Mouse (Mus musculus) hindbrain, embryonic 16.5 days (tissue): Measurements from ENCODE around the gene Gpr4. TPM values are rescaled to one million over a fixed set of nuclear protein-coding genes. Genes with fewer than 3 reads are reported as not detected.

Experiments
- ATAC-seq: fragments of 200-750 bp; cut with Nextera tagmentation; 2 replicates; pipeline ENCODE4 v1.8.0; 2017; ENCODE audit warnings: moderate TSS enrichment, moderate library complexity
- H3K27ac ChIP-seq: fragments of 300-500 bp; sonication (generic); 2 replicates; pipeline ENCODE4 v1.5.1; 2014; ENCODE audit warnings: low read depth, mild to moderate bottlenecking, control low read depth, low read length, moderate library complexity
- H3K27me3 ChIP-seq: fragments of 300-500 bp; sonication (generic); replicated peaks from 2 replicates; pipeline ENCODE4 v1.6.1; 2014; ENCODE audit warnings: low read length; ENCODE audit not compliant: control insufficient read depth, insufficient read depth
- H3K36me3 ChIP-seq: fragments of 300-500 bp; sonication (generic); 2 replicates; pipeline ENCODE4 v1.6.1; 2014; ENCODE audit warnings: mild to moderate bottlenecking, low read length, moderate library complexity, mixed read lengths; ENCODE audit not compliant: control insufficient read depth, insufficient read depth
- H3K4me1 ChIP-seq: fragments of 300-500 bp; sonication (generic); 2 replicates; pipeline ENCODE4 v1.6.1; 2014; ENCODE audit warnings: low read depth, low read length; ENCODE audit not compliant: control insufficient read depth, insufficient read depth
- H3K4me2 ChIP-seq: fragments of 300-500 bp; sonication (generic); 2 replicates; pipeline ENCODE4 v1.6.1; 2014; ENCODE audit warnings: mild to moderate bottlenecking, low read length, control low read depth, moderate library complexity
- H3K4me3 ChIP-seq: fragments of 300-500 bp; sonication (generic); 2 replicates; pipeline ENCODE4 v1.5.1; 2014; ENCODE audit warnings: mild to moderate bottlenecking, low read length, control low read depth, moderate library complexity
- H3K9ac ChIP-seq: fragments of 300-500 bp; sonication (generic); 2 replicates; pipeline ENCODE4 v1.6.1; 2014; ENCODE audit warnings: low read depth, mild to moderate bottlenecking, control low read depth, low read length, moderate library complexity
- H3K9me3 ChIP-seq: fragments of 300-500 bp; sonication (generic); 2 replicates; pipeline ENCODE4 v1.6.1; 2014; ENCODE audit warnings: mild to moderate bottlenecking, low read length, moderate library complexity; ENCODE audit not compliant: control insufficient read depth
- WGBS: fragments of 180-500 bp; shearing (Covaris S2); extraction: QIAGEN DNeasy Blood & Tissue Kit; methylation state at CpG from one replicate; pipeline ENCODE4 v1.1.7; 2014; 5-methylcytosine and 5-hydroxymethylcytosine counted together
- polyA plus RNA-seq: library from polyadenylated mRNA; unstranded; fragments of >200 nt; fragmentation: Nextera tagmentation; extraction: Ambion mirVana; gene quantifications from 2 replicates; pipeline ENCODE4 v1.2.1, GENCODE M21; 2015

Gene Gpr4
- polyA plus RNA-seq, 1 experiment from 2014 or later, result 3.1 TPM

- Histone ChIP-seq H3K9me3 (no peaks in the 10 kb centered on the region), H3K27me3 (no peaks in the 10 kb centered on the region), H3K9ac (no peak overlapping the region), H3K4me2 (no peak overlapping the region), H3K27ac (no peak overlapping the region), H3K4me3 (no peak overlapping the region), H3K4me1 (no peaks in the 10 kb centered on the region), H3K36me3 (no peaks in the 10 kb centered on the region)
- 15% methylated on average over 2 of the region's 3 CpGs for WGBS
- 0 out of 2 replicates have a peak, but pooled peaks have one; percentile 13 for ATAC-seq
Measured at GRCm38 (mm10) chr7:19217944-19218343, 5.6 kb downstream of the Gpr4 start.

- H3K36me3 ChIP-seq, result no peaks in the 10 kb centered on the region; the same call in 1 of the 2 replicates
- H3K27ac ChIP-seq, result no peak overlapping the region
- H3K9me3 ChIP-seq, result no peaks in the 10 kb centered on the region
- ATAC-seq, result no peak
- no peak overlapping the region for H3K4me3 ChIP-seq
- WGBS, result 71% methylated on average over 3 of the region's 3 CpGs
- H3K9ac ChIP-seq, result no peak overlapping the region
- no peaks in the 10 kb centered on the region for H3K4me1 ChIP-seq
- H3K4me2 ChIP-seq, result no peak overlapping the region
- no peaks in the 10 kb centered on the region for H3K27me3 ChIP-seq
Measured at GRCm38 (mm10) chr7:19220061-19220460, 7.7 kb downstream of the Gpr4 start.

GRCm38 (mm10) chr7:19222189-19222588 lies 9.9 kb downstream of the Gpr4 start:
- 95% methylated on average over 16 of the region's 16 CpGs for WGBS
- H3K27ac ChIP-seq, result no peak overlapping the region
- no peak for ATAC-seq
- H3K36me3 ChIP-seq, result no peaks in the 10 kb centered on the region; the same call in 1 of the 2 replicates
- H3K4me2 ChIP-seq, result no peak overlapping the region
- H3K4me1 ChIP-seq, result peaks cover 7% of the 10 kb centered on the region
- H3K9ac ChIP-seq, result no peak overlapping the region
- H3K9me3 ChIP-seq, result no peaks in the 10 kb centered on the region
- H3K4me3 ChIP-seq, result no peak overlapping the region
- H3K27me3 ChIP-seq, result no peaks in the 10 kb centered on the region

- Histone ChIP-seq H3K27ac (no peak overlapping the region), H3K9me3 (no peaks in the 10 kb centered on the region), H3K4me1 (peaks cover 7% of the 10 kb centered on the region), H3K4me2 (no peak overlapping the region), H3K27me3 (no peaks in the 10 kb centered on the region), H3K9ac (no peak overlapping the region), H3K4me3 (no peak overlapping the region), H3K36me3 (no peaks in the 10 kb centered on the region; the same call in 1 of the 2 replicates)
- ATAC-seq, result no peak
- 91% methylated on average over 14 of the region's 14 CpGs for WGBS
Measured at GRCm38 (mm10) chr7:19222875-19223274, 10.5 kb downstream of the Gpr4 start.

- Histone ChIP-seq H3K4me2 (no peak overlapping the region), H3K9ac (no peak overlapping the region)
- no peak for ATAC-seq
Measured at GRCm38 (mm10) chr7:19224933-19225332, 12.6 kb downstream of the Gpr4 start.

GRCm38 (mm10) chr7:19226817-19227797 lies 14.8 kb downstream of the Gpr4 start:
- Histone ChIP-seq H3K27ac (peak overlapping the region; percentile 75), H3K4me3 (peak overlapping the region; percentile 56), H3K9ac (peak overlapping the region; percentile 64), H3K36me3 (no peaks in the 10 kb centered on the region; the same call in 1 of the 2 replicates), H3K9me3 (no peaks in the 10 kb centered on the region), H3K4me2 (peak overlapping the region; percentile 64), H3K4me1 (peaks cover 15% of the 10 kb centered on the region), H3K27me3 (no peaks in the 10 kb centered on the region)
- peak; percentile 24 for ATAC-seq
- WGBS, result 19% methylated on average over 20 of the region's 20 CpGs

More at GRCm38 (mm10) chr7:19224933-19225332, 12.6 kb downstream of the Gpr4 start:
- WGBS, result 81% methylated on average over 4 of the region's 4 CpGs
- peaks cover 15% of the 10 kb centered on the region for H3K4me1 ChIP-seq
- H3K27me3 ChIP-seq, result no peaks in the 10 kb centered on the region
- H3K4me3 ChIP-seq, result no peak overlapping the region
- H3K9me3 ChIP-seq, result no peaks in the 10 kb centered on the region
- H3K36me3 ChIP-seq, result no peaks in the 10 kb centered on the region; the same call in 1 of the 2 replicates
- H3K27ac ChIP-seq, result no peak overlapping the region

GRCm38 (mm10) chr7:19227883-19228792 lies 15.8 kb downstream of the Gpr4 start, which contains the start of gene Opa3:
Opa3 (plus strand) TSS chr7:19228334.
- H3K4me3 ChIP-seq, result peak within 1 kb of the TSS; percentile 56
- WGBS, result under 1% methylated on average over 83 of the region's 91 CpGs
- no peaks in the 10 kb centered on the region for H3K27me3 ChIP-seq
- no peaks in the 10 kb centered on the region; the same call in 1 of the 2 replicates for H3K36me3 ChIP-seq
- no peaks in the 10 kb centered on the region for H3K9me3 ChIP-seq
- H3K9ac ChIP-seq, result peak within 1 kb of the TSS; percentile 72
- peak within 1 kb of the TSS; percentile 91 for H3K4me2 ChIP-seq
- peak within 1 kb of the TSS; percentile 98 for H3K27ac ChIP-seq
- peak; percentile 94 for ATAC-seq
- H3K4me1 ChIP-seq, result peaks cover 15% of the 10 kb centered on the region

GRCm38 (mm10) chr7:19228793-19229148 lies 16.4 kb downstream of the Gpr4 start:
- H3K4me2 ChIP-seq, result peak overlapping the region; percentile 91
- no peak for ATAC-seq
- WGBS, result 0% methylated on average over 14 of the region's 14 CpGs
- peaks cover 15% of the 10 kb centered on the region for H3K4me1 ChIP-seq
- no peaks in the 10 kb centered on the region for H3K27me3 ChIP-seq
- H3K9me3 ChIP-seq, result no peaks in the 10 kb centered on the region
- no peaks in the 10 kb centered on the region for H3K36me3 ChIP-seq
- peak overlapping the region; percentile 71 for H3K9ac ChIP-seq
- peak overlapping the region; percentile 56 for H3K4me3 ChIP-seq
- peak overlapping the region; percentile 83 for H3K27ac ChIP-seq
